Mouse (Mus musculus) kidney, embryonic 14.5 days (tissue): ENCODE data around the gene Tssk2. TPM values are rescaled to one million over a fixed set of nuclear protein-coding genes. Genes with fewer than 3 reads are reported as not detected.

Experiments
- ATAC-seq: fragments of 200-750 bp; cut with Nextera tagmentation; 2 replicates; pipeline ENCODE4 v1.8.0; 2017; ENCODE audit warnings: moderate number of reproducible peaks, mild to moderate bottlenecking, moderate TSS enrichment, moderate library complexity; ENCODE audit not compliant: low FRiP score, low TSS enrichment
- H3K27ac ChIP-seq: fragments of 300-500 bp; sonication (generic); 2 replicates; pipeline ENCODE4 v1.5.1; 2014; ENCODE audit warnings: low read depth, mild to moderate bottlenecking, low read length, moderate library complexity, mixed read lengths
- H3K27me3 ChIP-seq: fragments of 300-500 bp; sonication (generic); 2 replicates; pipeline ENCODE4 v1.6.1; 2014; ENCODE audit warnings: mild to moderate bottlenecking, low read length; ENCODE audit not compliant: control insufficient read depth, insufficient read depth
- H3K36me3 ChIP-seq: fragments of 300-500 bp; sonication (generic); 2 replicates; pipeline ENCODE4 v1.6.1; 2014; ENCODE audit warnings: low read length, mixed read lengths; ENCODE audit not compliant: control insufficient read depth, insufficient read depth
- H3K4me1 ChIP-seq: fragments of 300-500 bp; sonication (generic); 2 replicates; pipeline ENCODE4 v1.6.1; 2014; ENCODE audit warnings: low read length, mixed read lengths; ENCODE audit not compliant: control insufficient read depth, insufficient read depth
- H3K4me2 ChIP-seq: fragments of 300-500 bp; sonication (generic); replicated peaks from 2 replicates; pipeline ENCODE4 v1.6.1; 2014; ENCODE audit warnings: low read depth, mild to moderate bottlenecking, low read length
- H3K4me3 ChIP-seq: fragments of 300-500 bp; sonication (generic); 2 replicates; pipeline ENCODE4 v1.5.1; 2014; ENCODE audit warnings: mild to moderate bottlenecking, low read length
- H3K9ac ChIP-seq: fragments of 300-500 bp; sonication (generic); 2 replicates; pipeline ENCODE4 v1.6.1; 2014; ENCODE audit warnings: low read depth, mild to moderate bottlenecking, low read length, moderate library complexity
- H3K9me3 ChIP-seq: fragments of 300-500 bp; sonication (generic); 2 replicates; pipeline ENCODE4 v1.6.1; 2016; ENCODE audit warnings: low read length; ENCODE audit not compliant: control insufficient read depth
- WGBS: fragments of 180-500 bp; shearing (Covaris S2); extraction: QIAGEN DNeasy Blood & Tissue Kit; methylation state at CpG from one replicate; pipeline ENCODE4 v1.1.7; 2014; 5-methylcytosine and 5-hydroxymethylcytosine counted together
- polyA plus RNA-seq: library from polyadenylated mRNA; unstranded; fragments of >200 nt; fragmentation: Nextera tagmentation; extraction: Ambion mirVana; gene quantifications from 2 replicates; pipeline ENCODE4 v1.2.1, GENCODE M21; 2014

The Tssk2 gene
- polyA plus RNA-seq, 1 experiment from 2014 or later: not detected

DNA sequence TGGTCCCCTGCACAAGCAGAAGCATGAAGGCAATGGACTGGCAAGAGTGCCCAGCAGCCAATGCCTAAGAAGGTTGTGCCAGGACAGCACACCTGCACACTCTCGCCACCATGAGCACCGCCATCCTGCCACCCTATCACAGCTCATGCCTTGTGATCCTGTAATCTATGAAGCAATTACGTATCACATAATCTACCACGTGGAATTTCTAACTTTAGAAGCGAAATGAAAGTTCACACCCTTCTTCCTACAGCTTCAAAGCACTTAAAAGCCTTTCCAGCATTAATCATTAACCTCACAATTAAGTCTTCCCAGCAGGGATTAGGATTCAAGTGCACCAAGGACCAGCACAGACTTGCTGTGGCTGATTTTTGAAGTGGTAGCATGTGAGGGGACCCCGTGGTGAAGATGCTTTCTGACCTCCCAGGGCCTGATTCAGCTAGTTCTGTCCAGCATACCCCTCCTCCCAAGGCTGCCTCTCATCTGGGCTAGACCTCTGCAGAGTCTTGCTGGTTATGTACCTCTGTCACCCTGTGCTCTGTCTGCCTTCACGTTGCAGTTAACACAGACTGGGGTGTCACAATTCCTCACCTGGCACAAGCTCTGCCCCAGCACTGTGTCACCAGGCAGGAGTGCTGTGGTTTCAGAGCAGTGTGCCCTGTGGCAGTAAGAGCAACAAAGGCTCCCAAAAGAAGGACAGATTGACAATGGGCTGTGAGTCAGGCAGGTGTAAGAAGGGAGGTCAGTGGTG lies 46.8 kb downstream of the Tssk2 start:
- Histone ChIP-seq H3K4me3 (no peak overlapping the region), H3K9me3 (no peaks in the 10 kb centered on the region), H3K9ac (no peak overlapping the region), H3K27me3 (no peaks in the 10 kb centered on the region), H3K36me3 (no peaks in the 10 kb centered on the region), H3K4me2 (no peak overlapping the region), H3K27ac (no peak overlapping the region), H3K4me1 (0 out of 2 replicates have a peak, but pooled peaks cover 4% of the 10 kb centered on the region)
- peak; percentile 73; the same call in 1 of the 2 replicates for ATAC-seq
- 46% methylated on average over 7 of the region's 7 CpGs for WGBS

GRCm38 (mm10) chr16:17949421-17949877 lies 51.0 kb downstream of the Tssk2 start:
- 0 out of 2 replicates have a peak, but pooled peaks cover 4% of the 10 kb centered on the region for H3K4me1 ChIP-seq
- 42% methylated on average over 2 of the region's 2 CpGs for WGBS
- H3K27me3 ChIP-seq: no peaks in the 10 kb centered on the region
- H3K27ac ChIP-seq: no peak overlapping the region
- H3K4me2 ChIP-seq: no peak overlapping the region
- no peaks in the 10 kb centered on the region for H3K36me3 ChIP-seq
- ATAC-seq: no peak
- H3K4me3 ChIP-seq: no peak overlapping the region
- no peak overlapping the region for H3K9ac ChIP-seq
- H3K9me3 ChIP-seq: no peaks in the 10 kb centered on the region

Other genes starting within 250 kb of the Tssk2 start
- 32.4 and 39.7 TPM in 2 replicates for gene Med15, start 165.7 kb upstream of the Tssk2 start, polyA plus RNA-seq
- 42.6 and 70.3 TPM in 2 replicates for gene Klhl22, start 139.0 kb upstream of the Tssk2 start, polyA plus RNA-seq
- gene Scarf2, start 101.4 kb upstream of the Tssk2 start, polyA plus RNA-seq: 17.2 and 19.6 TPM in 2 replicates
- gene B830017H08Rik, start 65.5 kb upstream of the Tssk2 start, polyA plus RNA-seq: not detected in 2 replicates
- gene Car15, start 60.3 kb upstream of the Tssk2 start, polyA plus RNA-seq: 2.7 and 2.9 TPM in 2 replicates
- 0.23 and 0.31 TPM in 2 replicates for gene Gm20518, start 7.0 kb upstream of the Tssk2 start, polyA plus RNA-seq
- not detected in 2 replicates for gene Tssk1, start 4.4 kb upstream of the Tssk2 start, polyA plus RNA-seq
- 73.0 and 91.7 TPM in 2 replicates for gene Dgcr2, start 75 bp upstream of the Tssk2 start, polyA plus RNA-seq
- 28.5 and 38.5 TPM in 2 replicates for gene Ess2, start 12.7 kb downstream of the Tssk2 start, polyA plus RNA-seq
- gene Gsc2, start 16.4 kb downstream of the Tssk2 start, polyA plus RNA-seq: not detected in 2 replicates
- gene Slc25a1, start 29.6 kb downstream of the Tssk2 start, polyA plus RNA-seq: 62.6 and 78.3 TPM in 2 replicates
- gene Vpreb2, start 81.8 kb downstream of the Tssk2 start, polyA plus RNA-seq: not detected in 2 replicates
- 99.0 and 101 TPM in 2 replicates for gene Dgcr6, start 154.2 kb downstream of the Tssk2 start, polyA plus RNA-seq
- gene Prodh, start 191.6 kb downstream of the Tssk2 start, polyA plus RNA-seq: 21.5 and 21.6 TPM in 2 replicates
- gene Rtn4r, start 229.0 kb downstream of the Tssk2 start, polyA plus RNA-seq: 3.6 and 4.7 TPM in 2 replicates